Mouse (Mus musculus): Measurements from ENCODE around the gene Taf10.

GRCm38 (mm10) chr7:105793701-105794100 is 49.5 kb upstream of the Taf10 start:
- TF ChIP-seq POLR2A (IDR thresholded peaks at IDR 0.05; ENCODE audit: low read depth, low read length): no peak
- TF ChIP-seq CTCF (IDR thresholded peaks at IDR 0.05; ENCODE audit: extremely low read depth, insufficient read depth, insufficient read length, insufficient replicate concordance): no peak
